Mouse (Mus musculus) forebrain, embryonic 10.5 days (tissue): ENCODE results near the gene Olfr1414. TPM values are rescaled to one million over a fixed set of nuclear protein-coding genes. Genes with fewer than 3 reads are reported as not detected.
"Not testable (repeated sequence)": the region's sequence is repeated elsewhere in the genome, so short reads cannot be mapped to it uniquely, and the experiment has no call there.

ENCODE experiments used
- DNase-seq: peaks from one replicate; pipeline ENCODE4 v3.0.0-alpha.2; 2017; ENCODE audit warnings: low spot score; ENCODE audit errors: extremely low spot score
- H3K27ac ChIP-seq: fragments of 300-500 bp; sonication (generic); 2 replicates; pipeline ENCODE4 v1.5.1; 2016; ENCODE audit warnings: mild to moderate bottlenecking
- H3K27me3 ChIP-seq: fragments of 300-500 bp; sonication (generic); 2 replicates; pipeline ENCODE4 v1.6.1; 2016; ENCODE audit warnings: mild to moderate bottlenecking; ENCODE audit not compliant: poor library complexity, severe bottlenecking
- H3K36me3 ChIP-seq: fragments of 300-500 bp; sonication (generic); replicated peaks from 2 replicates; pipeline ENCODE4 v1.6.1; 2016; ENCODE audit warnings: mild to moderate bottlenecking, moderate library complexity
- H3K4me1 ChIP-seq: fragments of 300-500 bp; sonication (generic); 2 replicates; pipeline ENCODE4 v1.6.1; 2016
- H3K4me3 ChIP-seq: fragments of 300-500 bp; sonication (generic); 2 replicates; pipeline ENCODE4 v1.5.1; 2016; ENCODE audit warnings: mild to moderate bottlenecking, moderate library complexity
- H3K9me3 ChIP-seq: fragments of 300-500 bp; sonication (generic); 2 replicates; pipeline ENCODE4 v1.6.1; 2016; ENCODE audit warnings: mild to moderate bottlenecking, moderate library complexity
- WGBS: fragments of 180-500 bp; shearing (Covaris S2); methylation state at CpG from one replicate; pipeline ENCODE4 v1.1.7; 2016; 5-methylcytosine and 5-hydroxymethylcytosine counted together
- polyA plus RNA-seq: library from polyadenylated mRNA; unstranded; fragments of >200 nt; fragmentation: Nextera tagmentation; extraction: Ambion mirVana; gene quantifications from 2 replicates; pipeline ENCODE4 v1.2.1, GENCODE M21; 2016

Olfr1414 gene
- not detected in 2 replicates for polyA plus RNA-seq

DNA sequence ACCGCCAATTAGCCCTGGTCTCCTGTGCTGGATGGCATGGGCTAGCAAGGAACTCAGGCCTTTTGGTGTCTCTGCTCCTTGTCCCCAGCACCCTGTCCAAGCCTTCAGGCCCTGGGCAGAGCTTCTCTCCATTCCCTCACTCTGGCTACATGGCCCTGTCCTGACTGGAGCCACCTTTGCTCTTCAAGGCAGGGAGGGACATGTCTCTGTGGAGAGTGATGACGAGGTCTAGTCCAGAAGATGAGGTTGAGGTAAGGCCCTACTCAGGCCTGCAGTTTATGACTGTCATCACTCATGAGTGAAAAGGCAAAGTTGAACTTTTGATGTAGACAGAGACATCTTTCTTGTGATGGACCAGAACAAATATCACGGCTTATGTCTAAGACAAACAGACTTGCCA lies at the start of gene Olfr1414:
TSS of gene Olfr1414 (minus strand) at position 101 of the 400 bp plus-strand sequence.
- no peaks in the 10 kb centered on the region for H3K27me3 ChIP-seq
- H3K36me3 ChIP-seq, result no peaks in the 10 kb centered on the region
- H3K4me1 ChIP-seq, result peaks cover 20% of the 10 kb centered on the region
- no peaks in the 10 kb centered on the region for H3K9me3 ChIP-seq
- H3K27ac ChIP-seq, result no peak within 1 kb of the TSS
- WGBS, result 89% methylated on average over 3 of the region's 3 CpGs
- no peak within 1 kb of the TSS for H3K4me3 ChIP-seq
- no peak for DNase-seq

GRCm38 (mm10) chr1:92545929-92546328 lies 27.5 kb upstream of the Olfr1414 start:
- DNase-seq, result no peak
- Histone ChIP-seq H3K4me3 (no peak overlapping the region), H3K9me3 (no peaks in the 10 kb centered on the region), H3K27ac (no peak overlapping the region), H3K4me1 (no peaks in the 10 kb centered on the region), H3K36me3 (no peaks in the 10 kb centered on the region), H3K27me3 (no peaks in the 10 kb centered on the region)
- WGBS, result 92% methylated on average over 2 of the region's 2 CpGs

DNA sequence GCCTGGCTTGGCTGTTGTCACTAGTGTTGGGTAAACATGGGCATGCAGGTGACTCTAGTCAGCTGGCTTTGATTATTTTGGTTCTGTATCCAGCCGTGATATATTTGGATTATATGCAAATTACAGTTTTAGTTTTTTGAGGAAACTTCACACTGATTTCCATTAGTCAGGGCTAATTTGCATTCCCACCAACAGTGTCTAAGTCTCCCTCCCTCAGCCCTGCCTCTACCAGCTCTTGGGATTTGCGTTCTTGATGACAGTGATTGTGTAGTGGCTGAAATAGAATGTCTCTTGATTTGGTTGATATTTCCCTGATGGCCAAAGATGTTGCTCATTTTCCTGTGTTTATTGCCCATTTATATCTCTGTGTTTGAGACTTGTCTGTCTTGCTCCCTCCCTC lies 20.6 kb upstream of the Olfr1414 start:
- DNase-seq, result no peak
- Histone ChIP-seq H3K27me3 (no peaks in the 10 kb centered on the region), H3K36me3 (no peaks in the 10 kb centered on the region), H3K4me1 (no peaks in the 10 kb centered on the region), H3K4me3 (no peak overlapping the region), H3K9me3 (no peaks in the 10 kb centered on the region), H3K27ac (no peak overlapping the region)
- 65% methylated on average over 2 of the region's 2 CpGs for WGBS

- Histone ChIP-seq H3K4me1 (no peaks in the 10 kb centered on the region), H3K9me3 (no peaks in the 10 kb centered on the region), H3K27me3 (no peaks in the 10 kb centered on the region), H3K4me3 (no peak overlapping the region), H3K27ac (no peak overlapping the region), H3K36me3 (no peaks in the 10 kb centered on the region)
- WGBS, result 53% methylated on average over 5 of the region's 5 CpGs
- DNase-seq, result no peak
Measured at GRCm38 (mm10) chr1:92536972-92537371, 18.5 kb upstream of the Olfr1414 start.

- no peak for DNase-seq
- WGBS, result 93% methylated on average over 3 of the region's 3 CpGs
- Histone ChIP-seq H3K27me3 (no peaks in the 10 kb centered on the region), H3K27ac (no peak overlapping the region), H3K9me3 (no peaks in the 10 kb centered on the region), H3K36me3 (no peaks in the 10 kb centered on the region), H3K4me1 (peaks cover 20% of the 10 kb centered on the region), H3K4me3 (no peak overlapping the region)
Measured at GRCm38 (mm10) chr1:92523764-92524163, 5.3 kb upstream of the Olfr1414 start.

GRCm38 (mm10) chr1:92521376-92521775 lies 2.9 kb upstream of the Olfr1414 start:
- 23% methylated on average over 10 of the region's 10 CpGs for WGBS

DNA sequence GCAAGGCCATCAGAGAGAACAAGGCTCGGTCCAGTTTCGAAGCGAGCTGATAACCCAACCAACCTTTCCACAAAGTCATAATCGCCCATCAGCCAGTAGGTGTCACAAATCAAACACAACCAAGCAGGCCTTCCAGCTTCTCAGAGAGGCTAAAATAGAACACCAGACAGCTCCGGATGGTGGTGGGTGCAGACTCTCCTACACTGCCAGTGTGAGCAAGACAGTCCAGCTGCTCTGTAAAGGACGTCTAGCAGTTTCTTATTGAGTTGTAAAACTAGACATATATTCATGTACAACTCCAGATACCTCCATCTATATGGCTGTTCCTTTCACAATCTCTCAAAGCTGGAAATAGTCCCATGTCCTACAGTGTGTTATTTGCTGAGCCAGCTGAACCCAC lies 585 bp upstream of the Olfr1414 start:
- Histone ChIP-seq H3K27ac (no peak overlapping the region), H3K4me3 (no peak overlapping the region), H3K9me3 (no peaks in the 10 kb centered on the region), H3K36me3 (no peaks in the 10 kb centered on the region), H3K27me3 (no peaks in the 10 kb centered on the region), H3K4me1 (peaks cover 20% of the 10 kb centered on the region)
- DNase-seq, result no peak
- WGBS, result 89% methylated on average over 6 of the region's 6 CpGs

More at GRCm38 (mm10) chr1:92521376-92521775, 2.9 kb upstream of the Olfr1414 start:
- H3K4me1 ChIP-seq, result peaks cover 20% of the 10 kb centered on the region
- H3K36me3 ChIP-seq, result no peaks in the 10 kb centered on the region
- no peak overlapping the region for H3K27ac ChIP-seq
- H3K27me3 ChIP-seq, result no peaks in the 10 kb centered on the region
- peak; percentile 41 for DNase-seq
- no peaks in the 10 kb centered on the region for H3K9me3 ChIP-seq
- no peak overlapping the region for H3K4me3 ChIP-seq

DNA sequence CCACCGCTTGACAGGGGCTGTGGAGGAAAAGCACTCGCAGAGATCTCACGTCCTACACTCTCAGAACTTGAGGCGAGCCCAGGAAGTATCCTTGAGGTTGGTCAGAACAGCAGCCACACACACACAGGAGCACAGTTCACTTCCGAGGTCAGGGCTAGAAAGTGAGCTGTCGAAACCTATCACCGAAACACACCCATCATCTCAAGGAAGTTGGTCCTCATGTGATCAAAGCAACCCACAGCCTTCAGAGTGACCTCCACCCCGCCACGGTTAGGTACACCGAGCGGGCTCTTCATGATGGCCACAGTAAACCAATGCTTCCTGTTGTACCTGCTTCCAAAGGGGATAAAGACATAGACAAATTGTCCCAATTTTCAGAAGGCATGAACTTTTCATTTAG lies 3.1 kb downstream of the Olfr1414 start:
- H3K9me3 ChIP-seq, result no peaks in the 10 kb centered on the region
- H3K4me1 ChIP-seq, result peaks cover 3% of the 10 kb centered on the region; the same call in 1 of the 2 replicates
- H3K27me3 ChIP-seq, result no peaks in the 10 kb centered on the region
- H3K27ac ChIP-seq, result no peak overlapping the region
- 89% methylated on average over 11 of the region's 11 CpGs for WGBS
- H3K4me3 ChIP-seq, result no peak overlapping the region
- no peaks in the 10 kb centered on the region for H3K36me3 ChIP-seq
- no peak for DNase-seq

DNA sequence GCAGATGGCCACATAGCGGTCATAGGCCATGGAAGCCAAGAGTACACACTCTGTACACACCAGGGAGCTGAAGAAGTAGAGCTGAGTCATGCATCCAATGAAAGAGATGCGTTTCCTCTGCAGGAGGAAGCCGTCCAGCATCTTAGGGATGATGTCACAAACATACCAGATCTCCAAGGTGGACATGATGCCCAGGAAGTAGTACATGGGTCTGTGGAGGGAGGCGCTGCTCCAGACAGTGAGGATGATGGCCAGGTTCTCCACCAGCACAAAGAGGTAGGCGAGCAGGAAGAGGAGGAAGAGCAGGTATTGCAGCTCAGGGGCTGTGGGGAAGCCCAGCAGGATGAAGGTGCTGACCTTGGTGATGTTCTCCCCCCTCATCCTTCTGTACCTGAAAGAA lies 6.8 kb downstream of the Olfr1414 start:
- DNase-seq, H3K4me1 ChIP-seq, H3K9me3 ChIP-seq, H3K36me3 ChIP-seq, H3K27me3 ChIP-seq, H3K27ac ChIP-seq, H3K4me3 ChIP-seq: not testable (repeated sequence)
- 91% methylated on average over 5 of the region's 5 CpGs for WGBS

DNA sequence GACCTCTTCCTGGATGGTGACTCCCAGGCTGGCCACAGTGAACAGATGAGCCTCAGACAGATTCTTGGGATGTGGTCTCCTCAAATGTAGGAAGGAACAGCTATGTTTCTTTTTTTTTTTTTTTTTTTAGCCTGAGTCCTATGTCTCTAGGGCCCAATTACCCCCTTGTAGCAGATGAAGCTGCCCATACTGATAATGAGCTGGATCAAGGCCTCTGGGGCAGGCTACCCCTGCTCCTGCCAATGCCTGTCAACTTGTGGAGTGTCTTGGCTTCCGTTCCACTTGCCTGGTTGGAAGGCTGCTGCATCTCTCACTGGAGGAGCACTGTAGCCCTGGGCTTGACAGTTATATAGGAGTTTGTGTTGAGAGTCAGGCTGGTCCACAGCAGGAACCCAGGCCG lies 22.5 kb downstream of the Olfr1414 start, which contains the start of gene Olfr1415:
TSS of gene Olfr1415 (minus strand) at position 101 of the 400 bp plus-strand sequence.
- H3K4me3 ChIP-seq, result no peak within 1 kb of the TSS
- WGBS, result 79% methylated on average over 2 of the region's 2 CpGs
- no peak within 1 kb of the TSS for H3K27ac ChIP-seq
- no peaks in the 10 kb centered on the region for H3K27me3 ChIP-seq
- H3K4me1 ChIP-seq, result no peaks in the 10 kb centered on the region
- no peak for DNase-seq
- no peaks in the 10 kb centered on the region for H3K36me3 ChIP-seq
- peaks cover 9% of the 10 kb centered on the region; the same call in 1 of the 2 replicates for H3K9me3 ChIP-seq

DNA sequence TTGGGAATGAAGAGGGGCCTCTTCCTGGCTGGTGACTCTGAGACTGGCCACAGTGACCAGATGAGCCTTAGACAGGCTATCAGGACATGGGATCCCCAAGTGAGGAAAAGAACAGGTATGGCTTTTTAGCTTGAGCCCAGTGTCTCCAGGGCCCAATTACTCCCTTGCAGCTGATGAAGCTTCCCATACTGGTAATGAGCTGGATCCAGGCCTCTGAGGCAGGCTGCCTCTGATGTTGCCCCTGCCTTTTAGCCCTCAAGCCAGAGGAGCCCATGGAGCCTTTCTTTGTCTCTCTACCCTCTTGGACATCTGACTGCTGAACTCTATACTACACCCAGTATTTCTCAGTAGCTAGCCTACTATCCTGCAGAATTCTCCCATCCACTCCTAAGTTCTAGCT lies 33.4 kb downstream of the Olfr1414 start, which contains the start of gene Olfr1416:
TSS of gene Olfr1416 (minus strand) at position 101 of the 400 bp plus-strand sequence.
- Histone ChIP-seq H3K9me3 (peaks cover 15% of the 10 kb centered on the region), H3K4me3 (no peak within 1 kb of the TSS), H3K27me3 (no peaks in the 10 kb centered on the region), H3K27ac (no peak within 1 kb of the TSS), H3K4me1 (no peaks in the 10 kb centered on the region), H3K36me3 (no peaks in the 10 kb centered on the region)
- DNase-seq, result no peak

- Histone ChIP-seq H3K27me3 (no peaks in the 10 kb centered on the region), H3K27ac (peak overlapping the region; percentile 80), H3K4me1 (peaks cover 18% of the 10 kb centered on the region), H3K36me3 (peaks cover 23% of the 10 kb centered on the region), H3K4me3 (peak overlapping the region; percentile 98), H3K9me3 (no peaks in the 10 kb centered on the region)
- WGBS, result 5% methylated on average over 10 of the region's 10 CpGs
- DNase-seq, result no peak
Measured at GRCm38 (mm10) chr1:92474066-92474578, 44.3 kb downstream of the Olfr1414 start.

DNA sequence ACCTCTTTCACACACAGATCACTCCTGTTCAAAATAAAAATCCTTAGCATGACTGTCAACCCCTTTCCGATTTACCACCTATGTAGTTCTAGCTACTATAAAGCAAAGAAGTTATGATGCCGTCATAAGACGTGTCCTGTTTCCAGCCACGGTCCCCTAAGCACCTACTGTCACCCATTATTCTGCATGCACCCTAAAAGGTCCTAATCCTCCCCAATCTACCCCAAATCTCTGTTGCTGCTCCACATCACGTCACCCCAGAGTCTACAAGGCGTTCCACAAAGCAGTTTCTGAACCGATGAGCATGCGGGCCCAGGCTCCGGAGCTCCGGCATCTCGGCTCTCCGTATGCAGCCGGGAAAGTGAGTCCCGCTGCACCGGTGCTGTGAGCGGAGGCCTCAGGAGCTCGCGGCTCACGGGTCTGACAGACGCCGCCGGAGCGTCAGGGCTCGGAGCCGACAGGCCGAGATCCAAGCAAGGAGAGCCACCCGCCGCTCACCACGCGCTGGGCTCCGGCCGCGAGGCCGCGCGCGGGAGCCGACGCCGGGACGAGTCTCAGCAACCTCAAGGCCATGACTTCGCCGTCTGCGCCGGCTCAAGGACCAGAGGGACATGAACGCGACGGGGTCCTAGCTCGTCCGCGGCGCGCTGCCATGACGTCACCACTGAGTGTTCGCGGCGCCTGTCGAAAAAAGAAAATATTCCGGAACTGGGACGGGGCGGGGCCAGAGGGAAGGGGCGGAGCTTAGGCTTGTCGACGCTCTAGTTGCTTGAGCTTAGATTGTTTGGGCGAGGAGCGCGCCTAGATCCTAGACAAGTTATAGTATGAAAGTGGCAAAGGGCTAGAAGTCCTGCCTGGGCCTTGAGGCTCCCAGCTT lies 45.1 kb downstream of the Olfr1414 start, which contains the start of gene Ndufa10:
TSS of gene Ndufa10 (minus strand) at position 696 of the 877 bp plus-strand sequence.
- Histone ChIP-seq H3K4me3 (peak within 1 kb of the TSS; percentile 98), H3K9me3 (no peaks in the 10 kb centered on the region), H3K27me3 (no peaks in the 10 kb centered on the region), H3K36me3 (peaks cover 30% of the 10 kb centered on the region), H3K27ac (peak within 1 kb of the TSS; percentile 92), H3K4me1 (peaks cover 18% of the 10 kb centered on the region)
- DNase-seq, result peak; percentile 97
- WGBS, result under 1% methylated on average over 67 of the region's 67 CpGs
